ENCODE assay signal across 1 mouse cellular context in genomic region chr19:10581984-10582383, GRCm38 (mm10).
TF ChIP-seq lines count a peak whose summit lies in the region.

No protein-coding gene starts in this region.

TF ChIP-seq in CH12.LX, 34 proteins besides CTCF, POLR2A, EP300 and RAD21 (continued from another document):
- TF ChIP-seq ZMIZ1 (IDR thresholded peaks at IDR 0.05; ENCODE audit: low read depth, low read length) (peak; percentile 73), GABPA (IDR thresholded peaks at IDR 0.05; ENCODE audit: insufficient replicate concordance, low read depth, low read length) (no peak)
